Mouse (Mus musculus) embryonic fibroblast, embryonic 13.5 days (primary cell): ENCODE results near the gene Gmds. TPM values are rescaled to one million over a fixed set of nuclear protein-coding genes. Genes with fewer than 3 reads are reported as not detected.

ENCODE experiments used
- H3K27ac ChIP-seq: 2 replicates; pipeline ENCODE4 v1.5.1; 2012; ENCODE audit warnings: low read length, control low read depth, inconsistent platforms; ENCODE audit not compliant: insufficient read depth
- H3K4me1 ChIP-seq: 2 replicates; pipeline ENCODE4 v1.6.1; 2011; ENCODE audit warnings: low read length; ENCODE audit not compliant: control insufficient read depth, insufficient read depth
- H3K4me3 ChIP-seq: 2 replicates; pipeline ENCODE4 v1.5.1; 2011; ENCODE audit warnings: mild to moderate bottlenecking, control low read depth, low read length; ENCODE audit not compliant: insufficient read depth
- CTCF ChIP-seq: IDR thresholded peaks from 2 replicates; pipeline ENCODE4 v1.5.1; 2011; ENCODE audit warnings: mild to moderate bottlenecking, control low read depth, low read length, moderate library complexity, borderline replicate concordance; ENCODE audit not compliant: insufficient read depth
- POLR2A ChIP-seq: IDR thresholded peaks from 2 replicates; pipeline ENCODE4 v1.6.1; 2011; ENCODE audit warnings: low read depth, mild to moderate bottlenecking, control low read depth, low read length, moderate library complexity
- polyA plus RNA-seq: library from polyadenylated mRNA; stranded (reverse); fragments of >200 nt; gene quantifications from 2 replicates; pipeline ENCODE4 v1.2.4, GENCODE M21; 2011; ENCODE audit warnings: low read depth; ENCODE audit not compliant: missing spikeins, insufficient read length

Gene Gmds
- polyA plus RNA-seq, 1 experiment, result 19.1 TPM

GRCm38 (mm10) chr13:31911362-31911761, 427.2 kb downstream of the Gmds start:
- TF ChIP-seq CTCF, result no peak
- no peak for TF ChIP-seq POLR2A
- 0 out of 2 replicates have a peak, but pooled peaks cover 3% of the 10 kb centered on the region for H3K4me1 ChIP-seq
- H3K27ac ChIP-seq, result no peak overlapping the region
- no peak overlapping the region for H3K4me3 ChIP-seq

GRCm38 (mm10) chr13:31909031-31909430, 429.5 kb downstream of the Gmds start:
- TF ChIP-seq CTCF (no peak), POLR2A (no peak)
- Histone ChIP-seq H3K4me1 (0 out of 2 replicates have a peak, but pooled peaks cover 3% of the 10 kb centered on the region), H3K27ac (no peak overlapping the region), H3K4me3 (no peak overlapping the region)

GRCm38 (mm10) chr13:31906514-31906913, 432.0 kb downstream of the Gmds start:
- no peak for TF ChIP-seq CTCF
- TF ChIP-seq POLR2A, result no peak
- Histone ChIP-seq H3K4me3 (no peak overlapping the region), H3K27ac (no peak overlapping the region), H3K4me1 (no peaks in the 10 kb centered on the region)

GRCm38 (mm10) chr13:31900191-31900590, 438.3 kb downstream of the Gmds start:
- TF ChIP-seq POLR2A (no peak), CTCF (no peak)
- H3K4me1 ChIP-seq, result no peaks in the 10 kb centered on the region
- H3K27ac ChIP-seq, result no peak overlapping the region
- H3K4me3 ChIP-seq, result no peak overlapping the region

GRCm38 (mm10) chr13:31899392-31899791, 439.1 kb downstream of the Gmds start:
- H3K27ac ChIP-seq, result no peak overlapping the region
- no peaks in the 10 kb centered on the region for H3K4me1 ChIP-seq
- TF ChIP-seq POLR2A (no peak), CTCF (no peak)
- no peak overlapping the region for H3K4me3 ChIP-seq

- Histone ChIP-seq H3K4me3 (no peak overlapping the region), H3K4me1 (peaks cover 2% of the 10 kb centered on the region; the same call in 1 of the 2 replicates), H3K27ac (no peak overlapping the region)
- TF ChIP-seq CTCF (no peak), POLR2A (no peak)
These were observed 441.0 kb downstream of the Gmds start for GRCm38 (mm10) chr13:31897493-31897892.

GRCm38 (mm10) chr13:31894511-31894910, 444.0 kb downstream of the Gmds start:
- TF ChIP-seq POLR2A (no peak), CTCF (no peak)
- Histone ChIP-seq H3K27ac (no peak overlapping the region), H3K4me1 (peaks cover 2% of the 10 kb centered on the region; the same call in 1 of the 2 replicates), H3K4me3 (no peak overlapping the region)

GRCm38 (mm10) chr13:31892913-31893514, 445.5 kb downstream of the Gmds start:
- Histone ChIP-seq H3K4me3 (no peak overlapping the region), H3K4me1 (peaks cover 2% of the 10 kb centered on the region; the same call in 1 of the 2 replicates), H3K27ac (no peak overlapping the region)
- TF ChIP-seq POLR2A (no peak), CTCF (no peak)

GRCm38 (mm10) chr13:31888500-31888899, 450.0 kb downstream of the Gmds start:
- TF ChIP-seq POLR2A, result no peak
- TF ChIP-seq CTCF, result no peak
- Histone ChIP-seq H3K4me3 (no peak overlapping the region), H3K27ac (no peak overlapping the region), H3K4me1 (no peaks in the 10 kb centered on the region)

GRCm38 (mm10) chr13:31885769-31886168, 452.8 kb downstream of the Gmds start:
- Histone ChIP-seq H3K4me1 (no peaks in the 10 kb centered on the region), H3K4me3 (no peak overlapping the region), H3K27ac (no peak overlapping the region)
- TF ChIP-seq CTCF (no peak), POLR2A (no peak)

- H3K4me3 ChIP-seq, result no peak overlapping the region
- H3K4me1 ChIP-seq, result peaks cover 9% of the 10 kb centered on the region
- no peak overlapping the region for H3K27ac ChIP-seq
- TF ChIP-seq POLR2A (no peak), CTCF (no peak)
These were observed 459.6 kb downstream of the Gmds start for GRCm38 (mm10) chr13:31878805-31879477.
